Mouse (Mus musculus): ENCODE measurements around the gene Dnajb3. TPM values are rescaled to one million over a fixed set of nuclear protein-coding genes. Genes with fewer than 3 reads are reported as not detected.

The Dnajb3 gene
- polyA plus RNA-seq, 1 experiment from 2014 or later, result 5.8 TPM

DNA sequence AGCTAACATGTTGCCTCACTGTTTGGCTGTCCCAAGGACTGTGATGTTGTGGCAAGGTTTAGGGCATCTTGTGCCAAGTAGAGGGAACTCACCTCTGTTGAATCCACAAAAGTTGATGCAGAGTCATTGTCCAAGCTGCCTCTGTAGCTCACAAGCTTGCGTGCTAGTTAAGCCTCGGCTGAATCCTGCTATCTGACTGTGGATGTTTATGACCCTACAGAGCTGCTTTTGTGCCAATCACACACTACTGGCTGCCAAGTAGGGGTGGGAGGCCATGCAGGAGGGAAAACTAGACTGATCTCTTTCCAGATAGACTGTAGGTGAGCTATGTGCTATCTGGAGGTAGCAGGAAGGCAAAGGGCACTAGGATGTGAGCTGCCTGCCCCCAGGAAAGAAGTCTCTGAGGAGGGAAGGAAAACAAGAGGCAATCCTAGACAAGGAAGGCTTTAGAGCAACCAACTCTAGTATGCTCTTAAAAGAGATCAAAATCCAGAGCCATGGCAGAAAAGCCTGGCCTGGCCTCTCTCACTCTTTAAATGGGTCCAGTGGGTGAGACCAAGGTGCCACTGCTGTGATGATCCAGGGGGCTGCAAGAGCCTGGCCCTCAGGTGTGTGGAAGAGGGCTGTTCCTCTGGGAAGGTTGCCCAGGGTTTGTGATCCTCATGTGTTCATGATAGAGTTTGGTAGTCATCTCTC, 8.3 kb upstream of the Dnajb3 start:
- no peak for ATAC-seq (ENCODE audit: extremely low read depth, insufficient number of reproducible peaks, low FRiP score, low TSS enrichment)
- Histone ChIP-seq H3K4me3 (no peak overlapping the region), H3K27me3 (replicated peaks) (no peaks in the 10 kb centered on the region), H3K27ac (replicated peaks) (no peak overlapping the region), H3K9me3 (peaks cover 48% of the 10 kb centered on the region), H3K36me3 (no peaks in the 10 kb centered on the region), H3K4me2 (no peak overlapping the region), H3K9ac (no peak overlapping the region), H3K4me1 (no peaks in the 10 kb centered on the region)
- WGBS, result 66% methylated on average over 2 of the region's 2 CpGs

DNA sequence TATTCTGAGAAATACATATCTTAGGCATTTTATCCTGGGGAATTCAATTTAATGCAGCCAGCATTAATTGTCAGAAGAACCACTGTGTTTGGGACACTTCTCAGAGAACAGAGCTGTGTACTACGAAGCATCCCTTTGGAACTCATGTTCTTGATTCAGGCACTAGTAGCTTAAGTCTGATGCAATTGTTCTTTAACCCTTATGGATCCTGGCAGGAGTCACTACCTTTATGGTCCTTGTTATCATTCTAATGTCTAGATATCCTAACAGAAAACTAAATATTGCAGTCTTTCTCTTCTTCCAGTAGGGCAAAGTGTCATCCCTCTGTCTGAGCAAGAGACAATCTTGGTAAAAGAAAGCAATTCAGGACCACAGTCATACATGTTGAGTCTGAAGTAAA, 7.5 kb upstream of the Dnajb3 start:
- no peak for ATAC-seq (ENCODE audit: extremely low read depth, insufficient number of reproducible peaks, low FRiP score, low TSS enrichment)
- peaks cover 48% of the 10 kb centered on the region for H3K9me3 ChIP-seq
- H3K4me2 ChIP-seq, result no peak overlapping the region
- H3K27ac ChIP-seq (replicated peaks), result no peak overlapping the region
- no peaks in the 10 kb centered on the region for H3K4me1 ChIP-seq
- H3K4me3 ChIP-seq, result no peak overlapping the region
- no peaks in the 10 kb centered on the region for H3K36me3 ChIP-seq
- no peak overlapping the region for H3K9ac ChIP-seq
- 66% methylated on average over 1 of the region's 1 CpGs for WGBS
- no peaks in the 10 kb centered on the region for H3K27me3 ChIP-seq (replicated peaks)

DNA sequence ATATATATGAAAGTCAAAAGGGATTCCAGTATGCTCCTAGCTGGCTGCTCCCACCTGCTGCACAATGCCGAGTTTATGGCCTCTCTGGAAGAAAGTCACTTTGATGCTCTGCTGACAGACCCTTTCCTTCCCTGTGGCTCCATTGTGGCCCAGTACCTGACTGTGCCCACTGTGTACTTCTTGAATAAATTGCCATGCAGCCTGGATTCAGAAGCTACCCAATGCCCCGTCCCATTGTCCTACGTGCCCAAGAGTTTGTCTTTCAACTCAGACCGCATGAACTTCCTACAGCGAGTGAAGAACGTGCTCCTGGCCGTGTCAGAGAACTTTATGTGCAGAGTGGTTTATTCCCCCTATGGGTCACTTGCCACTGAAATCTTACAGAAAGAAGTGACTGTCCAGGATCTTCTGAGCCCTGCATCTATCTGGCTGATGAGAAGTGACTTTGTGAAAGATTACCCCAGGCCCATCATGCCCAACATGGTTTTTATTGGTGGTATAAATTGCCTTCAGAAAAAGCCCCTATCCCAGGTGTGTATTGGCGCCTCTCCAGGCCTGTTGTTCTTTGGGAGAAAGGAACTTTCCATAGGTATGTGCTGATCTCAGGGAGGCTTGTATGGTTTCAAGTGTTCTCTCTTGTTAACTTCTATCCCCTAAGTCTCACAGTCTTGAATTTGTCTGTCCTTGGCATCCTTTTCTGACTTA, 6.9 kb upstream of the Dnajb3 start:
- Histone ChIP-seq H3K4me2 (no peak overlapping the region), H3K4me3 (no peak overlapping the region), H3K9ac (no peak overlapping the region), H3K9me3 (peaks cover 48% of the 10 kb centered on the region), H3K27ac (replicated peaks) (no peak overlapping the region), H3K27me3 (replicated peaks) (no peaks in the 10 kb centered on the region), H3K4me1 (no peaks in the 10 kb centered on the region), H3K36me3 (no peaks in the 10 kb centered on the region)
- peak; percentile 23; the same call in 1 of the 2 replicates for ATAC-seq (ENCODE audit: extremely low read depth, insufficient number of reproducible peaks, low FRiP score, low TSS enrichment)
- 52% methylated on average over 8 of the region's 8 CpGs for WGBS

DNA sequence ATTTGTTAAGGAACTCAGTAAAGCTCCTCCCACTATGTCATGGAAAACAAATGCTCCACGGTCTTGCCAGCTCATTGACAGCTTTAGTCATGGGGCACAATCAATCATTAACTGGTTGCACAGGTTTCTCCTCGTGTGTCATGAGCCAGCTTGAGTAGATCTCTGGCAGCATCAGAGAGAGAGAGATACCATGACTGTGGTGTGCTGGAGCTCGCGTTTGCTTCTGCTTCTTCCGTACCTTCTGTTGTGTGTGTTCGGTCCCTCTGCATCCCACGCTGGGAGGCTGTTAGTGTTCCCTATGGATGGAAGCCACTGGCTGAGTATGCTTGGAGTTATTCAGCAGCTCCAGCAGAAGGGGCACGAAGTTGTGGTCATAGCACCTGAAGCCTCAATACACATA, 6.2 kb upstream of the Dnajb3 start, which contains the start of gene Ugt1a1:
TSS of gene Ugt1a1 (plus strand) at position 148 of the 400 bp plus-strand sequence.
- ATAC-seq (ENCODE audit: extremely low read depth, insufficient number of reproducible peaks, low FRiP score, low TSS enrichment), result no peak
- Histone ChIP-seq H3K9ac (no peak within 1 kb of the TSS), H3K4me2 (no peak within 1 kb of the TSS), H3K36me3 (no peaks in the 10 kb centered on the region), H3K4me3 (no peak within 1 kb of the TSS), H3K4me1 (no peaks in the 10 kb centered on the region), H3K27ac (replicated peaks) (no peak within 1 kb of the TSS), H3K9me3 (peaks cover 48% of the 10 kb centered on the region), H3K27me3 (replicated peaks) (no peaks in the 10 kb centered on the region)
- WGBS, result 59% methylated on average over 8 of the region's 8 CpGs

DNA sequence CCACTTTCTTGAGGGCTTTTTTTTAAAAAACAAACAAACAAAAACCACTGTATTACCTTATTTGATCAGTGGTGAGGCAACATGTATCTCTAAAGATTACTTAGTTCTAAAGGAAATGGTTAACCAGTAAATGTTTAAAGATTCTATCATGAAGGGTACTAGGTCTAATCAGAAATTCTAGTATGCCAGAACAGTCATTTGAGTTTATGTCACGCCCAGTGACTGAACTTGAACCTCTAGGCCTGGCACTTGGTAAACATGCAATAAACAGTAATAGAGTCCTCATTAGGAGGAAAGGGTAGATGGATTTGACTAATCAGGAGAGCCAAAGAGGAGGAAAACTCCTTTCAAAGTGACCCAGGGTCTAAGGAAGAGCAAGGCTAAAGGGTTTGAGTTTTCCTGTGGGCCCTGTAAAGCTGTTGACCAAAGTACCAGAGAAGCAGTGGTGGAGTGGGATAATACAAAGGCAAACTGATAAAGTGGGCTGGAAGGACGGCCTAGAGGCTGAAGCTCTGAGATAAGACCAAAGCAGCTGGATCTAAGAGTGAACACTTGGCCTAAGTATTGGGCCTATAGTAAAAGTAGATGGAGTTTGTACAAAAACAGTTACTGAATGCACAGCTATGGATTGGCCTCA, 1.4 kb upstream of the Dnajb3 start:
- no peak overlapping the region for H3K4me2 ChIP-seq
- H3K9ac ChIP-seq, result no peak overlapping the region
- H3K4me3 ChIP-seq, result no peak overlapping the region
- no peaks in the 10 kb centered on the region for H3K36me3 ChIP-seq
- peaks cover 8% of the 10 kb centered on the region for H3K9me3 ChIP-seq
- H3K4me1 ChIP-seq, result peaks cover 11% of the 10 kb centered on the region
- no peak overlapping the region; the same call in 1 of the 2 replicates for H3K27ac ChIP-seq (replicated peaks)
- no peaks in the 10 kb centered on the region; the same call in 1 of the 2 replicates for H3K27me3 ChIP-seq (replicated peaks)
- WGBS, result 52% methylated on average over 2 of the region's 2 CpGs
- ATAC-seq (ENCODE audit: extremely low read depth, insufficient number of reproducible peaks, low FRiP score, low TSS enrichment), result no peak

DNA sequence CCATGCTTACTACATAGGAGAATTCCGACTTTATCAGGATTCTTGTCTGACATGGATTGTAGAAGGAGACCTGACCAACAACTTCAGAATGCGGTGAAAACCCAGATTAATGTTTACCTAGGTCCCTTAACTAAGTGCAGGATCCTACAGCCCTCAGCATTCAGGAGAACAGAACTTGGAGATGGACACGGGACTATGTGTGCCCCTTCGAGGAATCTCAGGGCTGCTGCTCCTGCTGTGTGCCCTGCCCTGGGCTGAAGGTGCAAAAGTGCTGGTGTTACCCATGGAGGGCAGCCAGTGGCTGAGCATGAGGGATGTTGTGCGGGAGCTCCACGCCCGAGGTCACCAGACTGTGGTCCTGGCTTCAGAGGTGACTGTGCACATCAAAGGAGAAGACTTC, 5.1 kb downstream of the Dnajb3 start, which contains the start of gene Ugt1a2:
TSS of gene Ugt1a2 (plus strand) at position 146 of the 400 bp plus-strand sequence.
- H3K9ac ChIP-seq, result no peak within 1 kb of the TSS
- H3K27ac ChIP-seq (replicated peaks), result no peak within 1 kb of the TSS
- no peaks in the 10 kb centered on the region for H3K9me3 ChIP-seq
- H3K4me2 ChIP-seq, result no peak within 1 kb of the TSS
- H3K27me3 ChIP-seq (replicated peaks), result peaks cover 3% of the 10 kb centered on the region; the same call in 1 of the 2 replicates
- no peaks in the 10 kb centered on the region for H3K36me3 ChIP-seq
- ATAC-seq (ENCODE audit: extremely low read depth, insufficient number of reproducible peaks, low FRiP score, low TSS enrichment), result no peak
- no peak within 1 kb of the TSS for H3K4me3 ChIP-seq
- WGBS, result 74% methylated on average over 7 of the region's 7 CpGs
- H3K4me1 ChIP-seq, result peaks cover 5% of the 10 kb centered on the region

DNA sequence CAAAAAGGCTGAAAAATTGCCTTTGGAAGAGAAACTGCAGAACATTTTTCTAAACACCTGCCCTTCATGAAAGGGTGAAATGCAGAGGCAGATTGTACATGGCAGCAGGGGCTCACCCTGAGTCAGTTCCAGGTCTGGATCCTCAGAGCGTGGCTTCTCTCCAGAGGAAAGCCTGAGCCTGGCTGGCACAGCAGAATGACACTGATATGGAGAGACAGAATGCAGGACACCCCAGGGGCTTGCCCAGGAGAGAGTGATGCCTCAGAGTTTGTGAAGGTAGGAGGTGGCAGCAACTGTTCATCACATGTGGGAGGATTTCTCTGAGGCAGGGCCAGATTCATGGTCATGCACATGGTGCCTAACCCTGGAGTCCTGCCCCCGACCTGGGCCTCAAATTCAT, 5.6 kb downstream of the Dnajb3 start:
- H3K4me2 ChIP-seq, result no peak overlapping the region
- H3K9me3 ChIP-seq, result no peaks in the 10 kb centered on the region
- no peaks in the 10 kb centered on the region for H3K36me3 ChIP-seq
- H3K4me3 ChIP-seq, result no peak overlapping the region
- peaks cover 2% of the 10 kb centered on the region for H3K4me1 ChIP-seq
- WGBS, result 46% methylated on average over 2 of the region's 2 CpGs
- peaks cover 3% of the 10 kb centered on the region; the same call in 1 of the 2 replicates for H3K27me3 ChIP-seq (replicated peaks)
- H3K27ac ChIP-seq (replicated peaks), result no peak overlapping the region
- no peak overlapping the region for H3K9ac ChIP-seq
- ATAC-seq (ENCODE audit: extremely low read depth, insufficient number of reproducible peaks, low FRiP score, low TSS enrichment), result no peak

DNA sequence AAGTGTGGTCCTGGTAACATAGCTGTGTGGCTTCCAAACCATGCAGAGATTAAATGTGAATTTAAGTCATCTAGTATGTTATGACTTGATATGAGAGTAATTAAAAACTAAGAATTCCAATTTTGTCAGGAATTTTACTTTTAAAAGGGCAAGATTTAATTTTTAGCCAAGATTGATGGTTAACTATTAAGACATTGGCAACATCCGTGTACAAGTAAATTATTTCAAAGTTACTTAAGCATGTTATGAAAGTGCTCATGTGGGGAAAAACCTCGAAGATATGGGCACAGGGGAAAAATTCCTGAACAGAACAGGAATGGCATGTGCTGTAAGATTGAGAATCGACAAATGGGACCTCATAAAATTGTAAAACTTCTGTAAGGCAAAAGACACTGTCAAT, 8.1 kb downstream of the Dnajb3 start:
- H3K27ac ChIP-seq (replicated peaks), result no peak overlapping the region
- no peak overlapping the region for H3K4me3 ChIP-seq
- H3K4me1 ChIP-seq, result no peaks in the 10 kb centered on the region; the same call in 1 of the 2 replicates
- no peaks in the 10 kb centered on the region for H3K9me3 ChIP-seq
- no peak overlapping the region for H3K4me2 ChIP-seq
- H3K27me3 ChIP-seq (replicated peaks), result 0 out of 2 replicates have a peak, but pooled peaks cover 3% of the 10 kb centered on the region
- H3K9ac ChIP-seq, result no peak overlapping the region
- ATAC-seq (ENCODE audit: extremely low read depth, insufficient number of reproducible peaks, low FRiP score, low TSS enrichment), result no peak
- 63% methylated on average over 3 of the region's 3 CpGs for WGBS
- no peaks in the 10 kb centered on the region for H3K36me3 ChIP-seq

DNA sequence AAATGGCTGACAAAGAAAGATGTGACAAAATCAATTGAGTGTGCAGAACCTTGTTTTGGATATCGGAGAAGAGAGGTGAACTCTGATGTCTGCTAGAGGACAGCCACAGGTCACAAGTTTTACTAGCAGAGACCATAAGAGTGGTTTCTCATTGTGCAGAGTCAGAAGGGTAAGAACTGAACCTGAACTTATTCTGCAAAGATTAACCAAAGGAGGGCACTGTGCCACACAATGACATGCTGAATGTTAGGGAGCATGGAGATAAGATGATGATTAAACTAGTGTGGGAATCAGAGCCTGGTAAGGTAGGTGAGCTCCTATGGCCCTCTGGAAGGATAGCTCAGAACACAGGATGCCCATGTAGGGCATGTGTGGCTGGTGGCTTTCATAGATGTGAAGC, 9.9 kb downstream of the Dnajb3 start:
- Histone ChIP-seq H3K9me3 (no peaks in the 10 kb centered on the region), H3K27me3 (replicated peaks) (0 out of 2 replicates have a peak, but pooled peaks cover 3% of the 10 kb centered on the region), H3K9ac (no peak overlapping the region), H3K4me1 (no peaks in the 10 kb centered on the region; the same call in 1 of the 2 replicates), H3K4me3 (no peak overlapping the region), H3K36me3 (no peaks in the 10 kb centered on the region), H3K27ac (replicated peaks) (no peak overlapping the region), H3K4me2 (no peak overlapping the region)
- 88% methylated on average over 1 of the region's 1 CpGs for WGBS
- ATAC-seq (ENCODE audit: extremely low read depth, insufficient number of reproducible peaks, low FRiP score, low TSS enrichment), result no peak

DNA sequence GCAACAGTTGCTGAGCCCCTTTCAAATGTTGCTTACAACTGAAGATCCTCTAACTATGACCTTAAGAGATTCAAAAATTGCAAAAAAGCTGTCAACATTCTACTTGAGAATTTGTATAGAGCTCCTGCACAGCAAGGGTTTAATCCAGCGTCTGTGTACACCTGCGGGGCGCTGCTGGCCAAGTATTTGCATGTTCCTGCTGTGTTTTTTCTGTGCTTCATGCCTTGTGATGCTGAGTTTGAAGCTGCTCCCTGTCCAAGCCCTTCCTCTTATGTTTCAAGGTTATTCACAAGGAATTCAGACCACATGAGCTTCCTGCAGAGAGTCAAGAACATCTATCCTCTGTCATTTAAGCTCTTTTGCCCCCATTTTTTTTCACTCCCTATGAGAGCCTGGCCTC, 13.4 kb downstream of the Dnajb3 start:
- H3K4me2 ChIP-seq, result no peak overlapping the region
- no peak for ATAC-seq (ENCODE audit: extremely low read depth, insufficient number of reproducible peaks, low FRiP score, low TSS enrichment)
- no peaks in the 10 kb centered on the region for H3K4me1 ChIP-seq
- no peak overlapping the region for H3K9ac ChIP-seq
- 0 out of 2 replicates have a peak, but pooled peaks cover 3% of the 10 kb centered on the region for H3K27me3 ChIP-seq (replicated peaks)
- H3K27ac ChIP-seq (replicated peaks), result no peak overlapping the region
- no peak overlapping the region for H3K4me3 ChIP-seq
- H3K9me3 ChIP-seq, result no peaks in the 10 kb centered on the region
- H3K36me3 ChIP-seq, result no peaks in the 10 kb centered on the region
- WGBS, result 65% methylated on average over 3 of the region's 3 CpGs

DNA sequence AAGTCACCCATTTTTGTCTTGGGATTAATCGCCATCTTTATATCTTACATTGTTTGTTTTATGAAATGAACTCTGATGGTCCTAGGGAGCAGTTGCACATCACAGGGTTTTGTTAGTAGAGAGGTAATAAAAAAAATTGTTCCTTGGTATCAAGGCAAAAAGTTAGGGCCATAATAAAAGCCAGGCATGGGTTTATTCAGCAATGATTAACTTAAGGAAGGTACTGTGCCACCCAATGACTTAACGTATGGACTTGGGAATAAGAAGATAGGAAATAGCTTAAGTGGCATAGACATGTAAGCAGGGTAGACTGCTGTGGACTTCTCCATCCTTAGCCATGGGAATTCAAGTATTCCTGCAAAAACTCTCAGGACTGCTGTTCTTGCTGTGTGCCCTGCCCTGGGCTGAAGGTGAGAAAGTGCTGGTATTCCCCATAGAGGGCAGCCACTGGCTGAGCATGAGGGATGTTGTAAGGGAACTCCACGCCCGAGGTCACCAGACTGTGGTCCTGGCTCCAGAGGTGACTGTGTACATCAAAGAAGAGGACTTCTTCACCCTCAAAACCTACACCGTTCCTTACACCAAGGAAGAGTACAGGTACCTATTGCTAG, 19.2 kb downstream of the Dnajb3 start:
- H3K4me1 ChIP-seq, result no peaks in the 10 kb centered on the region
- 78% methylated on average over 5 of the region's 5 CpGs for WGBS
- ATAC-seq (ENCODE audit: extremely low read depth, insufficient number of reproducible peaks, low FRiP score, low TSS enrichment), result no peak
- H3K4me2 ChIP-seq, result no peak overlapping the region
- no peak overlapping the region for H3K9ac ChIP-seq
- H3K9me3 ChIP-seq, result no peaks in the 10 kb centered on the region
- no peaks in the 10 kb centered on the region for H3K36me3 ChIP-seq
- H3K27me3 ChIP-seq (replicated peaks), result no peaks in the 10 kb centered on the region
- H3K27ac ChIP-seq (replicated peaks), result no peak overlapping the region
- H3K4me3 ChIP-seq, result no peak overlapping the region
